Mouse (Mus musculus): ENCODE results near the gene Rab44. TPM values are rescaled to one million over a fixed set of nuclear protein-coding genes. Genes with fewer than 3 reads are reported as not detected.
"Not testable (repeated sequence)": the region's sequence is repeated elsewhere in the genome, so short reads cannot be mapped to it uniquely, and the experiment has no call there.

The Rab44 gene
- polyA plus RNA-seq, 1 experiment = 0.45 TPM

GRCm38 (mm10) chr17:29085266-29085665, 28.7 kb upstream of the Rab44 start:
- DNase-seq (ENCODE audit: low read depth, low spot score) = no peak
- 77% methylated on average over 10 of the region's 10 CpGs for WGBS

- DNase-seq (ENCODE audit: low read depth, low spot score) = no peak
- WGBS = 81% methylated on average over 4 of the region's 4 CpGs
Observed at GRCm38 (mm10) chr17:29086916-29087315, 27.0 kb upstream of the Rab44 start.

- DNase-seq (ENCODE audit: low read depth, low spot score) = no peak
- WGBS = 83% methylated on average over 3 of the region's 3 CpGs
Observed at GRCm38 (mm10) chr17:29090776-29091175, 23.2 kb upstream of the Rab44 start, which contains the start of gene Cdkn1a. Cdkn1a (plus strand) TSS chr17:29090976.

- no peak for DNase-seq (ENCODE audit: low read depth, low spot score)
- 53% methylated on average over 6 of the region's 6 CpGs for WGBS
Observed at GRCm38 (mm10) chr17:29091348-29091944, 22.5 kb upstream of the Rab44 start.

- no peak for DNase-seq (ENCODE audit: low read depth, low spot score)
Observed at GRCm38 (mm10) chr17:29092497-29092896, 21.4 kb upstream of the Rab44 start.

GRCm38 (mm10) chr17:29093110-29093952, 20.6 kb upstream of the Rab44 start:
- peak; percentile 82 for DNase-seq (ENCODE audit: low read depth, low spot score)
- 7% methylated on average over 36 of the region's 36 CpGs for WGBS

More at GRCm38 (mm10) chr17:29092497-29092896, 21.4 kb upstream of the Rab44 start:
- WGBS = 70% methylated on average over 5 of the region's 5 CpGs

GRCm38 (mm10) chr17:29093961-29094309, 20.0 kb upstream of the Rab44 start:
- DNase-seq (ENCODE audit: low read depth, low spot score) = no peak
- WGBS = under 1% methylated on average over 24 of the region's 24 CpGs

GRCm38 (mm10) chr17:29094310-29095181, 19.4 kb upstream of the Rab44 start:
- no peak for DNase-seq (ENCODE audit: low read depth, low spot score)
- under 1% methylated on average over 71 of the region's 71 CpGs for WGBS

GRCm38 (mm10) chr17:29095201-29095733, 18.7 kb upstream of the Rab44 start:
- under 1% methylated on average over 44 of the region's 44 CpGs for WGBS
- peak; percentile 63 for DNase-seq (ENCODE audit: low read depth, low spot score)

- no peak for DNase-seq (ENCODE audit: low read depth, low spot score)
- WGBS = 61% methylated on average over 6 of the region's 6 CpGs
Observed at GRCm38 (mm10) chr17:29096245-29096644, 17.7 kb upstream of the Rab44 start.

GRCm38 (mm10) chr17:29096851-29097561, 16.9 kb upstream of the Rab44 start:
- DNase-seq (ENCODE audit: low read depth, low spot score) = peak; percentile 54
- 29% methylated on average over 7 of the region's 7 CpGs for WGBS

- no peak for DNase-seq (ENCODE audit: low read depth, low spot score)
- 97% methylated on average over 24 of the region's 24 CpGs for WGBS
Observed at GRCm38 (mm10) chr17:29098291-29098690, 15.7 kb upstream of the Rab44 start.

GRCm38 (mm10) chr17:29099076-29099475, 14.9 kb upstream of the Rab44 start:
- no peak for DNase-seq (ENCODE audit: low read depth, low spot score)
- WGBS = 79% methylated on average over 8 of the region's 8 CpGs

- 86% methylated on average over 7 of the region's 7 CpGs for WGBS
- no peak for DNase-seq (ENCODE audit: low read depth, low spot score)
Observed at GRCm38 (mm10) chr17:29100627-29101026, 13.3 kb upstream of the Rab44 start.

GRCm38 (mm10) chr17:29110356-29110755, 3.6 kb upstream of the Rab44 start:
- DNase-seq (ENCODE audit: low read depth, low spot score) = not testable (repeated sequence)

GRCm38 (mm10) chr17:29111332-29111731, 2.6 kb upstream of the Rab44 start:
- DNase-seq (ENCODE audit: low read depth, low spot score) = no peak
- WGBS = 74% methylated on average over 5 of the region's 5 CpGs

More at GRCm38 (mm10) chr17:29110356-29110755, 3.6 kb upstream of the Rab44 start:
- 66% methylated on average over 6 of the region's 6 CpGs for WGBS

GRCm38 (mm10) chr17:29116023-29116422, 2.1 kb downstream of the Rab44 start:
- WGBS = 48% methylated on average over 12 of the region's 12 CpGs
- no peak for DNase-seq (ENCODE audit: low read depth, low spot score)

GRCm38 (mm10) chr17:29117006-29117648, 3.2 kb downstream of the Rab44 start:
- WGBS = 82% methylated on average over 8 of the region's 8 CpGs
- DNase-seq (ENCODE audit: low read depth, low spot score) = no peak

- no peak for DNase-seq (ENCODE audit: low read depth, low spot score)
- 65% methylated on average over 5 of the region's 5 CpGs for WGBS
Observed at GRCm38 (mm10) chr17:29118057-29118456, 4.1 kb downstream of the Rab44 start.

Measured in large intestine, adult 2 months (tissue).